Mouse (Mus musculus) left cerebral cortex, adult 2 months (tissue): ENCODE measurements at regions not wholly inside any gene's neighbourhood (a gene's known extent, or its start where the extent isn't known, plus 50 kb on each side); places are given as distances from the start of the nearest gene placed in this dataset.
A peak's percentile ranks its signal among the peaks of the same experiment; 100 is the strongest.

ENCODE experiments used
- DNase-seq, 2 experiments: peaks; one replicate each; pipeline ENCODE4 v3.0.0; 2021 to 2022; ENCODE audit warnings: low spot score in 2 of 2, mixed read lengths in 1 of 2; ENCODE audit errors: extremely low spot score in 1 of 2
- H3K27ac ChIP-seq: fragments of 200-600 bp; 2 replicates; pipeline ENCODE4 v1.8.1; 2022
- H3K4me3 ChIP-seq: fragments of 200-600 bp; 2 replicates; pipeline ENCODE4 v1.8.1; 2022
- CTCF ChIP-seq: fragments of 200-600 bp; IDR thresholded peaks from 2 replicates; pipeline ENCODE4 v1.8.1; 2022; ENCODE audit warnings: antibody characterized with exemption, mild to moderate bottlenecking, moderate library complexity
- intact Hi-C: fragments of 180-260 bp; cut with DNase I; formaldehyde crosslinking; loops from one replicate; pipeline ENCODE4 v1.15.1; 2025

- TF ChIP-seq CTCF = no peak
- no peak for DNase-seq
- intact Hi-C loops = loop anchor here (5.0 kb wide), 1 partner anchor 36 kb away; no protein-coding TSS in a partner anchor
- no peak overlapping the region for H3K4me3 ChIP-seq
- H3K27ac ChIP-seq = no peak overlapping the region; the same call in 1 of the 2 replicates
These were observed 253.8 kb downstream of the Bckdhb start for GRCm38 (mm10) chr9:84178705-84179104.

- H3K4me3 ChIP-seq = no peak overlapping the region
- no peak for TF ChIP-seq CTCF
- no peak for DNase-seq
- intact Hi-C loops = loop anchor here (5.0 kb wide), 1 partner anchor 37 kb away; no protein-coding TSS in a partner anchor
- peak overlapping the region; percentile 33; the same call in 1 of the 2 replicates for H3K27ac ChIP-seq
These were observed 254.3 kb downstream of the Bckdhb start for GRCm38 (mm10) chr9:84179238-84179637.

- Histone ChIP-seq H3K4me3 (no peak overlapping the region), H3K27ac (no peak overlapping the region)
- intact Hi-C loops = no loop called here
- no peak for DNase-seq
- TF ChIP-seq CTCF = no peak
These were observed 258.9 kb downstream of the Bckdhb start for GRCm38 (mm10) chr9:84183637-84184374.

GRCm38 (mm10) chr9:84187531-84187930 lies 262.6 kb downstream of the Bckdhb start:
- TF ChIP-seq CTCF = no peak
- intact Hi-C loops = no loop called here

GRCm38 (mm10) chr9:84193405-84193804 lies 268.5 kb downstream of the Bckdhb start:
- Histone ChIP-seq H3K4me3 (no peak overlapping the region), H3K27ac (no peak overlapping the region)
- DNase-seq = no peak
- intact Hi-C loops = no loop called here
- TF ChIP-seq CTCF = no peak

More at GRCm38 (mm10) chr9:84187531-84187930, 262.6 kb downstream of the Bckdhb start:
- Histone ChIP-seq H3K4me3 (no peak overlapping the region), H3K27ac (no peak overlapping the region)
- no peak for DNase-seq

GRCm38 (mm10) chr9:84194716-84195115 lies 269.8 kb downstream of the Bckdhb start:
- no peak for TF ChIP-seq CTCF
- intact Hi-C loops = loop anchor here (5.0 kb wide), 1 partner anchor 82 kb away; no protein-coding TSS in a partner anchor
- peak overlapping the region; percentile 19; the same call in 1 of the 2 replicates for H3K27ac ChIP-seq
- H3K4me3 ChIP-seq = no peak overlapping the region
- peak; percentile 20 to 47 for DNase-seq

GRCm38 (mm10) chr9:84195338-84195737 lies 270.4 kb downstream of the Bckdhb start:
- H3K27ac ChIP-seq = peak overlapping the region; percentile 19; the same call in 1 of the 2 replicates
- intact Hi-C loops = loop anchor here (5.0 kb wide), 1 partner anchor 83 kb away; no protein-coding TSS in a partner anchor
- no peak for TF ChIP-seq CTCF

GRCm38 (mm10) chr9:84200208-84200607 lies 275.3 kb downstream of the Bckdhb start:
- TF ChIP-seq CTCF = no peak
- intact Hi-C loops = loop anchor here (5.0 kb wide), 1 partner anchor 238 kb away; no protein-coding TSS in a partner anchor
- Histone ChIP-seq H3K27ac (no peak overlapping the region), H3K4me3 (no peak overlapping the region)
- no peak for DNase-seq

More at GRCm38 (mm10) chr9:84195338-84195737, 270.4 kb downstream of the Bckdhb start:
- H3K4me3 ChIP-seq = no peak overlapping the region
- no peak for DNase-seq

GRCm38 (mm10) chr9:84204056-84204455 lies 279.1 kb downstream of the Bckdhb start:
- Histone ChIP-seq H3K4me3 (no peak overlapping the region), H3K27ac (no peak overlapping the region)
- TF ChIP-seq CTCF = no peak
- intact Hi-C loops = loop anchor here (5.0 kb wide), 1 partner anchor 242 kb away; no protein-coding TSS in a partner anchor
- DNase-seq = no peak

- H3K27ac ChIP-seq = no peak overlapping the region
- intact Hi-C loops = no loop called here
- no peak for DNase-seq
- no peak for TF ChIP-seq CTCF
- no peak overlapping the region for H3K4me3 ChIP-seq
These were observed 315.6 kb downstream of the Bckdhb start for GRCm38 (mm10) chr9:84240491-84240975.

- intact Hi-C loops = loop anchor here (10.0 kb wide), 2 partner anchors 225 to 295 kb away; no protein-coding TSS in a partner anchor
These were observed 324.8 kb downstream of the Bckdhb start for GRCm38 (mm10) chr9:84249765-84250164.

More at GRCm38 (mm10) chr9:84249765-84250164, 324.8 kb downstream of the Bckdhb start:
- no peak for TF ChIP-seq CTCF
- H3K27ac ChIP-seq = no peak overlapping the region
- no peak overlapping the region for H3K4me3 ChIP-seq
- DNase-seq = no peak
